Mouse (Mus musculus) embryonic fibroblast, embryonic 13.5 days (primary cell): ENCODE measurements around the gene Bpifb6.
A peak's percentile ranks its signal among the peaks of the same experiment; 100 is the strongest.

ENCODE experiments used
- CTCF ChIP-seq: IDR thresholded peaks from 2 replicates; pipeline ENCODE4 v1.5.1; 2011; ENCODE audit warnings: mild to moderate bottlenecking, control low read depth, low read length, moderate library complexity, borderline replicate concordance; ENCODE audit not compliant: insufficient read depth
- POLR2A ChIP-seq: IDR thresholded peaks from 2 replicates; pipeline ENCODE4 v1.6.1; 2011; ENCODE audit warnings: low read depth, mild to moderate bottlenecking, control low read depth, low read length, moderate library complexity

DNA sequence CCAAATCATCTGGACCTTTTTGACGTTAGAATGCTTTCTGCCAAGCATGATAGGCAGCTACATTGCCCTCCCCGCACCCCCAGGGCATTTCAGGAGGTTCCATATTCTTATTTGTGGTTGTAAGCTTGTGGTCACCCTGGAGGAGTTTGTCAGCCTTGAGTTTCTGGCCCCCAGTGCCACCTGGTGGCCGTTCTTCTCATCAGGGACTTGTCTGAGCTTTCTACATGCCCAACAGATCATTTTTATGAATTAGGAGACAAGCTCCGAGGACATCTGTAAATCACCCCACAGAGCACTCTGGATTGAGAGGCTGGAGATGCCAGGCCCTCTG is 49.2 kb upstream of the Bpifb6 start:
- TF ChIP-seq POLR2A (no peak), CTCF (0 out of 2 replicates have a peak, but pooled peaks have one; percentile 33)
